Mouse (Mus musculus) T-helper 1 cell (primary cell): ENCODE data around the gene Bbox1.

Experiments used
- in situ Hi-C: fragments of 300-600 bp; cut with MboI, MseI; formaldehyde crosslinking; loops from one replicate; pipeline ENCODE4 v1.15.1; 2025; ENCODE audit warnings: high pct_unique_total_duplicates

The Bbox1 gene

DNA sequence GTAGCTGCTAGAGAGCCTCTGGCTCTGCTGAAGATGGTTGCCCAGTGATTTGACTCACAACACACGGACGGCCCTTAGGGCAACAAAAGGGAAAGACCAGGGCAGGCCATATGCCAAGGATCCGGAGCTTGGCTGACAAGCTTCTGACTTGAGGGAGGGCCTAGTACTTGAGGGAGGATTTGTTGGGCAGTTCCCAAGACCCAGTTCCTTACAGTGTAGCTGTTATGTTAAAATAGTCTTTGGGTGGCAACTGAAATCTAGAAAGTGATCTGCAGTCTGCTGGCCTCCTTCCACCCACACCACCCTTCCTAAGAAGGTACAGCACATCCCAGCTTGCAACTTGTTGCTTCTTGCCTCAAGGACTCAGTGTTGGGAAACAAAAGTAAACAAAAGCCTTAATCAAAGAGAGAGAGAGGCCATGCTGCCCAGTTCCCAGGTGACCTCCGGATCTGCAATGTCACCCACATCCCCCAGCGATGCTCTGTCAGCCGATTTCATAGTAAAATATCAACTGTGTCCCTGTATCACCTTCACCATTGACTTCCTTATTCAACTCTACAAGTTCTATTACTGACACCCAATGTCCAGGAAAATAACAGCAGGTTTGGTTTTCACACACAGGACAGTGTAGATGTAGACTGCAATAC lies at the start of gene Bbox1:
Gene Bbox1 (minus strand): TSS at position 52 of the 647 bp plus-strand sequence.
- in situ Hi-C loops: no loop called here

DNA sequence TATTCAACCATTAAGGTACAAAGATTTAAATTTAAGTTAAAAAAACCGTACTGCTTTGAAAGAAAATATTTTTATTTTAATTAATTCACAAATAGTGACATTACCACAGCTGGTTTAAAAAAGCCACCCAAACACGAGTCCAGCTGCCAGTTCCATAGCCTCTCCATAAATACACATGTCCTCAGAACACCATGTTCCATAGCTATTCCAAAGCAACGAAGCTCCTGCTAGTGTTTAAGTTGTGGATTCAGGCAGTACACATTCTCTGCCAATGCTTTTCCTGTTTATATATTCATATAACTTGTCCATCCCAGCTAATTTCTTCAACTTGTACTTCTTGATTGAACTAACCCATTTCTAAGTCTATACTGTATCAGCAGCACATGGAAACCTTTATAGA lies 49.5 kb upstream of the Bbox1 start:
- in situ Hi-C loops: no loop called here

DNA sequence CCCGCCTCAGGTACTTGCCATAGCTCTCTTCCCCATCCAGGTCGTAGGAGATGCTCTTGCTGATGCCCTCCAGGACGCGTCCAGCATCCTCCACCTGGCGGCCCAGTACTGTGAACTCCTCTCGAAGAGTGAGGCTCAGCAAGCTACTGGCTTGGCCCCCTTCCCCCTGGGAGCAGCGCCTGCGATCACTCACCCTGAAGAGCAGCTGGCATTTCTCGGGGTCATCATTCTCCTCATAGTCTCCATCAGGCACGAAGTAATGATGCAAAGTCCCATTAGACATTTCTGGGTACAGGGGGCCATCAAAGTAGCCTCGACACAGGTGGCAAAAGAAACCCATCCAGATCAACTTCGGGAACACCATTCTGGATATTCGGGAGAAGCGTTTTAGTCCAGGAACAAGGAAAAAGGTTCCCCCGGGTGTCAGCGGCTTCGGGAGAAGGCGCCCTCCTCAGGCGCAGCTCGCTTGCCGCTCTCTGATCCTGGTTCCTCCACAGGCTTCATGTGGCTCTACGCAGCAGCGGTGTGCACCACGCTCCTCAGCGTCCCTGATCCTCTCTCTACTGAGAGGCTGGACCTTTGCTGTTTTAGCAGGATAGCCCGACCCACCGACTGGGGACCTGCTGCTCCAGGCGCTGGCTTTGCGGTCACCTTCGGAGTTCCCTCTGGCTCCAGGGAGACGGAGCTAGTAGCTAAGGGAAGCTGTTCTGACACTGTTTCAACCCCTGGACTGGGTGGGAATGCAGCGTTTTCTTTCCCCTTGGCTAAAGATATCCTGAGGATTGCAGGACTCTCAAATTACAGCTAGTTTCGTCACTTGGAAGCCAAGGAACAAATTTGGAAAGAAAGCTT lies 48.3 kb upstream of the Bbox1 start, which contains the start of gene Fibin:
Gene Fibin (minus strand): TSS at position 752 of the 852 bp plus-strand sequence.
- in situ Hi-C loops: no loop called here

DNA sequence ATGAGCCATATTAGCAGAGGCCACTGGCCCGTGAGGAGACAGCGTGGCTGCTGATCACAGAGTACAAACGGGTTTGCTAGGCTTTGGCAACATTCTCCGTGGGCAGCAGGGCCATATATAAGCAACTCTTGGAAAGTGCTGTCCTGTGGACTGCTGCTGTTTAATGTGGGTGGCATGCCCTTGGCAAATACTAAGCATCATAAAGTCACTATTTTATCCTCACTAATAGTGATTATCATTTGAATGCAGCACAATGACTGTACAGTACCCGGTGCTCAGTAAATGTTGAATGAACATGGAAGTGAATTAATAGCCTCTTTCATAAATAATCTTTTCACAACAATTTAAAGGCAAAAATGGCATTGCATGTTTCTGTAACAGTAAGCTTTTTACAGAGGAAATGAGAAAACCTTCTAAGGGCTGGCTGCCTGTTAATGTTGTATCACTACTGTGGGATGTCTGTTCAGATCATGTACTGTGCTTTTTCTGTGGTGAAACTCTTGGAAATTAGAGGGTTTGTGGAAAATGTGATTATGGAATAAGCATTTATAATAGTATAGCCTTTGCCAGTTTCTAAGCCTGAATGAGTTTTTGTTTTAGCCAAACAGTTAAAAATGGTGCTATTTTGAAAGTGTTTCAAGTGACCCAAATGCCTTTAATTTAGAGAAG lies 39.1 kb upstream of the Bbox1 start:
- in situ Hi-C loops: no loop called here

DNA sequence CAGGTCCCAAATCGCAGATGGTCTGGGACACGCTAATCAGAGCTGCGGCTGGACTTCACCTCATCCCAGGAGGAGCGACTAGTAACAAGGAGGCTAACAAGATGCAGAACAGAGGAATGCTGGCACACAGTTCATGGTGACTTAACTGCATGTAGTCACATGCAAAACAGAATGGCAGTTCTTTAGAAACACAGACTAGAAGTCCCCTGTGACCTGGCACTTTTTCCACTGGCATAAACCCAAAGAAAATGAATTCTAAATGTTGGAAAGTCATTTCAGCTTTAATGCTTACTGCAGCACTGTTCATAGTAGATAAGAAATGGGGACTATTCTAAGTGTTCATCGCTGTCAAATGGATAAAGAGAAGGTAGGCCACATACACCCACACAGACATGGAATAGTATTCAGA lies 37.5 kb upstream of the Bbox1 start:
- in situ Hi-C loops: no loop called here

DNA sequence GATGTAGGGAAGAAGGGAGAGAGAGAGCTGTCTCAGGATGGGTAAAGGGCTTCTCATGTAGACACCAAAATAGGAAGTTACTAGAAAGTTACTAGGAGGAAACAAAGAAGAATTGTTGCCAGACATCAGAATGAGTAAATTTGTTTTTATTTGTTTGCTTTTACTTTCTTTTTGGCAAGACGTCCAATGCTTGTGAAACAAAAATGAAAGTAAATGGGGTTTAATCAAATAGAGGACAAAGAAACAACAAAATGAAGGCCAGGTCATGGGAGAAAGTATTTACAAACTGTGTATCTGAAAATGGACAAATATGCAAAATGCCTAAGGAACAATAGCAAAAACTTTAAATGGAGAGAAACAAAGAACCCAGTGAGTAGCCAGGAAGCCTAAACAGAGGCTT lies 37.0 kb upstream of the Bbox1 start:
- in situ Hi-C loops: no loop called here

DNA sequence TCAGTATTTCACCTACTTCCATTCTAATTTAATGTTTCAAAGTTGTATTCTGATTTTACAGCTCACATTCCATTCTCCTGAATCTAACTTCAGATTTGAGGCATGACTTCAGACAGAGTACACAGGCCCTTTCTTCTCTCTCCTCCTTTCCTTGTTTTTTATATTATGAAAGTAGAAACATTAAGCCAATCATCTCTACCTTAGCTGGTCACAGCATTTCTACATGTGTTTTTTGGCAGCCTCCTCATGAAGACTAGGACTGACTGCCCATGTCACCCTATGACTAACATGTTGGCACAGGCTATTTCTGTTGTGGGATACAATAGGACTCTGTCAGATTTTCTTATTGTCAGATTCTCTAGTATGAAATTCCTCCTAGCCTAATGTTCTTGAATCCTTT lies 14.6 kb upstream of the Bbox1 start:
- in situ Hi-C loops: no loop called here

DNA sequence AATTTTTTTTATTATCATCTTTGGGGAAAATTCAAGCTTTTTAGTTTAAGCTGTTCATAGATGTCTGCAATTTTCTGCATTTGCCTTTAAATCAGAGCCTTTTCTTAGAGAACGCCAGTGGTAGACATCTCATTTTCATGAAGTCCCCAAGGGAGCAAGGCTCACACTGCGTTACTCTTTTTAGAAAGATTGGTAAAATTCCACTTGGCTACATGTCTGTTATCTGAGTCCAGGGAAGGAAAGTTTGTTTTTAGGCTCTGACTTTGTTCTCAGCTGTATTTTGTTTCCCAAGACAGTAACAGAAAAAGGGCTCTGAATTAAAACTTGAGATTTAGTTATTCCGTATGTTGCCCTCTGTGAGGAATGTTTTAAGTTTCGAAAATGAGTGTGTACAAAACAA lies 5.6 kb upstream of the Bbox1 start:
- in situ Hi-C loops: no loop called here

DNA sequence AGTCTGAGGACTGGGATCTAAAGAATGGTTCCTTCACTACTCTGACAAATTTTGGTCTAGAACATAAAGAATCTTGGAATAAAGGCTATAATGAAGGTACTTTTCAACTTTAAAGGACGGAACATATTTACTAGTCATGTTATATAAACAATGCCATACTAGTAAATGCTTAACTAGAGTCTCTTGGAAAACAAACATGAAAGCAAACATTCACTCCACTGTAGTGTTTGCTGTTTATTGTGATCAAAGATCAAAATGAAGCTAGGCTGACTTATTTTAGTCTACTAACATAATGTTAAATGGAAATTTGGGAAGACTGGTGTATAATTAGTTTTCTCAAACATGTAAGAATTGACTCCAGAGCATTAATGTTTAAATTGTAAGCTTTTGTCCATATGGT lies 4.9 kb upstream of the Bbox1 start:
- in situ Hi-C loops: no loop called here

DNA sequence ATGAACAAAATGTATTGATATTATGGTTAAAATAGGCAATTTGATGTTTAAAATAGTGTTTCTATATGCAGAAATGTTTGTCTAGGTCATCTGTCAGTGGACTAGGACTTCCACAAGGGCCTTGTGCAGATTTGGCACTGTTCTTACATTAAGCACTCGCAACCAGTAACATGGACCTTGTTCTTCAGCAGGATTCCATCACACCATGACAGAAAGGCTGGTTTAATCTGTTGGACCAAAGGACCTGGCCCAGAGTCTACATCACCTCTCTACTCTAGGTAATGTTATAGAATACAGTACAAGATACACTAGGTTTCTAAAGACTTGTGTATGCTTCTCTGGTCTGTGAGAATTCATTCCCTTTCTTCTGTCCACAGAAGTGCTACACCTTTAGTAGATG lies 4.4 kb upstream of the Bbox1 start:
- in situ Hi-C loops: no loop called here

DNA sequence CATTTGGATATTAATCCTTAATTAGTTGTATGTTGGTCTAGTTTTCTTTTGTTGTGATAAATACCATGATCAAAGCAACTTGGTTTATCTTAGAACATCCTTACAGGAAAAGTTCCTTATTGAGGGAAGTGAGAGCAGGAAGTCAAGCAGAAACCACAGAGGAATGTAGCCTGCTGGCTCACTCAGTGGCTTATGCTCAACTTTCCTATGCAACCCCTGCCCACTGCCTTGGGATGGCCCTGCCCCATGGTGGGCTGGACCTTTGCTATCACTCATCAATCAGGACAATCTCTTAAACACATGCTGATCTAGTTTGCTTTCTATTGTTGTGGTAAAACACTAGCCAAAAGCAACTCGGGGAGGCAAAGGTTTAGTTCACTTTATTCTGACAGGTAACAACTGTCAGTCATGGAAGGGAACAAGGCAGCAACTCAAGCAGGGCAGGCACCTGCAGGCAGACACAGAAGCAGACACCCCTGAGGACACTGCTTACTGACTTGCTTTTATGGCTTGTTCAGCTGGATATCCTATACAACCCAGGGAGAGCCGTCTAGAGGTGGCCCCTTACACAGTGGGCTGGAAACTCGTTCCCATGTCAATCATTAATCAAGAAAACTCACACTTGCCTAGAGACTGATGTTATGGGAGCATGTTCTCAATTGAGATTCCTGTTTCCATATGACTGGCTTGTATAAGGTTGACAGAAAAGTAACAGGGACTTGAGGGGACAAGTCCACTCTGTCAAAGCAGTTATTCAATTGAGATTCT lies 1.9 kb upstream of the Bbox1 start:
- in situ Hi-C loops: no loop called here

DNA sequence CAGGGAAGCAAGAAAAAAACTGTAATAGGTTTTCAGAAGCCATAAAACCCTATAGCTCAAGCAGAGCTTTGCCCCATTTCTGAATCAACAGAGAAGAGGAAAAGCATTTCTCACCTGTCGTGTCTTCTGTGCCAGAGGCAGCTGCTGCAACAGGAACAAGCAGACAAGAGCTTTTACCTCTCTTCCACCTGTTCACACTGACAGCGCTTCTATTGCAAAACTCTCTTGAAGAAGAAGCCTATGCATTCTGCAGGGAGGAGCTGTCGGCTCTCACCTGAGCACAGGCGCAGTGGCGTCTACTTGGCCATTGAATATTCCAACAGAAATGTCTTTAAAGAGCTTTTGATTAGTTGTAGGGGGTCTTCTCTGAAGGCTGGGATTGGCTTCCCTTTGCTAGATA lies 286 bp downstream of the Bbox1 start:
- in situ Hi-C loops: no loop called here

DNA sequence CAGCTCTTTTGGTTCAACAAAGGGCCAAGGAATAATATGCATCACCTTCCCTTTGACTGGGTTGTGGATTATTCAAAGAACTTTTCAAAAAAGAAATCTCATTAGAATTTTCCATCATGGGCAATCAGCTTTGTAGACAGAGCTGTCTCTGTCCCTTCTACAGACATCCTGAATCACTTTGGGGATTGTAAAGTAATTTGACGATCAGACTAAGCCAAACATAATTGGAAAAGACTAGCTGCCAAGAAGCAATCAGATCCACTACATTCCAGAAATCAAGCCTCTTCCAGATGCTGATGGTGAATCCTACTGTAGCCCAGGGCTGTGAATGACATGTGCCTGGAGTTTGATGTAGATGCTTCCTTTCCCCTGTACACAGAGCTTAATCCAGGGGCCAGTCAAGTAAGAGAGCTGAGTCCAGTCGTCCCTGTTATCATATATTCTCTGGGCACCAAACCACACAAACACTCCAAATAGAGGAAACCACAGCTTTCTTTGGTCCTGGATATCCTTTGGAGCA lies 995 bp downstream of the Bbox1 start:
- in situ Hi-C loops: no loop called here

DNA sequence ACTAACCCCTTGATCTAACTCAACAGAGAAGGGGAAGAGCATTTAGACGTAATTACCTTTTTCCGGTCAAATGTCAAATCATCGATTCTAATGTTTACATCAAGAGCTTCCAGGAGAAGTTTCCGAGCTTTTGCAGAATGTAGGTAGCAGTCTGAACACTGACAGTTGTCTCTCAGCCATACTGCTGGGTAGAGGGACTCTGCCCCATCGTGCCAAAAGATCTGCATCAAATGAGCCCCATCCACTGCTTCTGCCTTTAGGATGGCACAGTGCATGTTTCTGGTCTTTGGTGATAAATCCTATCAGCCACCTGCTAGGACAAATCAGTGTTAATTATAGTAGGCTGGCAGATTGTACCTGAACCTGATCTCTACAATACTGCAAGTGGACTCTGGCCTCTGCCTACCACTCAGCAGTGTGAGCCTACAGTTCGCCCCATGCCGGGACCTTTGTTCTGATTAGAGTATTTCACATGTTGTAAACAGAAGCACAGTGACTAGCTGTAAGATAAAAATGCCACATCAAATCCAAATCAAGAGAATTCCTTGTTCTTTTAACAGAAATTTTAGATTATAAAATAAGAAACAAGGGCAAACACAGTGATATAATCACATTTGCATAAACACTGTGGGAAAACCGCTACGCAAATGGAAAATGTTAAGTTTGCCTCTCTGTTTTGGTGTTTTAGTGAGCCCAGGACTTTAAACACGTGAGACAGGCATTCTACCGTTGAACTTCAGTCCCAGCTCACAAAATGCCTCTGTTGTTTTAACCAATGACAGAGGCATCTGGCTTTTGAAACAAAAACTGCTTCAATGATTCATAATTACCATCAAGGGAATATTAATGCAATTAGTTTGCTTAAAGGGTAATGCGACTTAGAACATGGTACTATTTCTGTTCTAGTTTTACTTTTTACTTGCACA lies 8.7 kb downstream of the Bbox1 start:
- in situ Hi-C loops: no loop called here

DNA sequence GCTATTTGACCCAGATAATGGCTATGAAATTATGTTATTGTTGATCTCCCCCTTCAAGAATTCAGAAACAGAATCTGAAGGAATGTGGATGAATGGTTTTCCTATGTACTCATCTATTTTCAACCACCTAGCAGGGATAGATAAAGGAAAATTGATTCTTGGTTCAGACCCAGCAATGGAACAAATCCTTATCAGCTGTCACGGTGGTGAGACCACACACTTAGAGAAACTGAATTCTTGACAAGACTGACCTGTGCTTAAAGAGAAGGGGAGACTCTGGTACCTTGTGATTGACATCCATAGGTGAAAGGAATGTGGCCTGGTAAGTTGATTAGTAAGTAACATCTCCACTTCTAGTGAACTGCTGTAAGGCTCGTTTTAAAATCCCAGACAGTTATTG lies 12.1 kb downstream of the Bbox1 start:
- in situ Hi-C loops: no loop called here

DNA sequence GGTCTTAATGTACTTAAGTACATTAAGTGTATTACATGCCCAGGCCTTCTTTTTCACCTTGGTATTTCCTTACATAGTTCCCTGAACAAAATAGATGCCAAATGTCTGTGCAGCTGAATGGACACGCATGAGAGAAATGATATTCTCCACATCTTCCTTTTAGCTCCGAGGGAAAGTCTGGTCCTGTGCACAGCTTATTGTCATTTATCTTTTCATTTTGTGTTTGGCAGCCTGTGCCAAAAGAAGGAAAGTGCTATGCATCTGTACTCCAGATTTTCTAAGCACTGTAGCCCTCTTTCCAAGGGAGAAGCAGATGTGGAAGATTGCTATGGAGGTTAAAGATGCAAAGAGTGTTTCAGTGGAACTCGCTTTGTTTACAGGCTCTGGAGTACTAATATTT lies 13.0 kb downstream of the Bbox1 start:
- in situ Hi-C loops: no loop called here

DNA sequence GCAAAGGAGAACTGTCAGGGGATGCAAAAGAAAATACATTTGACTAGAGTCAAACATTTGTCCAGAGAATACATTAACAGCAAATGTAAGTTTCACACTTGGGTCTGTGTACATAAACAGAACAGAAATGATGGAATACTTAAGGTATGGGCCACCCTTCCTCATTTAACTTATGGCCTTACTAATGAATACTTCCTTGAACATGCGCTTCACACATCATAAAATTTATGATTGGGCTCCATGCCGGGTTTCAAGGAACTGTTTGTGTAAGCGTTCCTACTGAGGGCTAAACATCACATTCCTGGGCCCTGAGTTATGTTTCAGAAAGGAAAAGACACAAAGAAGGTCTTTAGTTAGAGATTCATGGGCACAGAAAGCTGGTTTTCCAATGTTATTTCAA lies 19.4 kb downstream of the Bbox1 start:
- in situ Hi-C loops: loop anchor here (5.0 kb wide), 1 partner anchor 412 kb away; no protein-coding TSS in a partner anchor

DNA sequence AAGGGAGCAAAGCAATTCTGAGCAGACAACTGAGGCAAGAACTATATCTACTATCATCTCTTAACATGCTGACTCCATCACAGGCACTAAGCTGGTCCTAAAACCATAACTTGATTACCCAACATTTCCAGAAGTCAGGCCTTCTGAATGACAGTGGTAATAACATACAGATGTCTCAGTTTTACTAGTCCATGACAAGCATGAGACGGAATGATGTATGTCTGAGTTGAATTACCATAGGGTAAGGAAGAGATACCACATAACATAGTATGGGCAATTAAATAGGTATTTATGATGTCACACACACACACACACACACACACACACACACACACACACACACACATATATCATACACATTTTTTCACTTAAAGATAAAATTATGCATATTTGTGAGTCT lies 26.4 kb downstream of the Bbox1 start:
- in situ Hi-C loops: no loop called here

DNA sequence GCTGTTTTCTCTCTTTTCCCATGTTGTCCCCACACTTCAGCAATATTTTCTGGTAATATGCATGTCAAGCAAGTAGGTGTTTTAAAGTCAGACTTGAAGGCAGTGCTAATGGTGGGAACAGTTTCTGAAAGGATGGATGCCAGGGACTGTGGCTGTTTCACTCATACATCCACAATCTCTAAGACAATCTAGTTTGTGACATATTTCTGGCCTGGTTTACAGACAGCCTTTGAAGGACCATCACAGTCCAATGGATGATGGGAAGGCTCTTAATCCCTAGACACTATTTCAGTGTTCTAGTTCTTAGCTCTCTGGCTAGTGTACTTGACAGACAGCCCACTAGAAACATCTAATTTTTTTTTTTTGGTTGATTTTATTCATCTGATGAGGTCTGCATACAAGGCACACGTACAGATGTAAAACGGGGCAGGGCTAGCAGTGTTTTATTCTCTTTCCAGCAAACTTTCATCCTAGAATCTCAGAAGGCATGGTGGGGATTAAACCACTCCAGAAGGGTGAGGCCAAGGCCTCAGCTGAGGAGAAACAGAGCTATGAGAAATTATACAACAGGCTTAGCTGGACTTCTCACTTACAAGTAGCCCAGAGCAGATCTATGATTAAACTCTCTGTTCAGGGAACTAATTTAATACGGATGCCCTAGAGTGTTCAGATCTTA lies 28.4 kb downstream of the Bbox1 start:
- in situ Hi-C loops: no loop called here

DNA sequence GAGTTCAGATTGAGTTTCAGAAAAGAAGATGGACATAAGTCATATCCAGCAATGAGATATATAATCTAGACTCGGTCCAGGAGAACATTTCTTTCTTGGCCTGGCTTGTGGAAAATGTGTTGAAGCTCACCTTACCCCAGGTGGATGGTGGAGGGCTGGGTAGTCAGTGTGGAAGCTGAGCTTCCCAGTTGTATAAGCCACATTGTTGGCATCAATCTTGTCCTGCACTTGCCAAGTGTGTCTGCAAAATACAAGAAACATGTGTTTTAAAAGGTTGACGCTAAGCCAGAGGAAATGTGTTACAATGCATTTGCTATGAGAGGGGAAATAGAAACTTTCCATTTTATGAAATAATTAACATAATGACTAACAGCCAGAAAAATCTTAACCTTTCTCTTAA lies 38.9 kb downstream of the Bbox1 start:
- in situ Hi-C loops: loop anchor here (10.0 kb wide), 1 partner anchor 1089 kb away; the partner anchor contains the start of gene Olfr1283
